Mouse (Mus musculus): Measurements from ENCODE around the gene Ccn5. TPM values are rescaled to one million over a fixed set of nuclear protein-coding genes. Genes with fewer than 3 reads are reported as not detected.

The Ccn5 gene
- polyA plus RNA-seq (2012) = 0.06 TPM in 1 of 2 replicates, not detected in the other

DNA sequence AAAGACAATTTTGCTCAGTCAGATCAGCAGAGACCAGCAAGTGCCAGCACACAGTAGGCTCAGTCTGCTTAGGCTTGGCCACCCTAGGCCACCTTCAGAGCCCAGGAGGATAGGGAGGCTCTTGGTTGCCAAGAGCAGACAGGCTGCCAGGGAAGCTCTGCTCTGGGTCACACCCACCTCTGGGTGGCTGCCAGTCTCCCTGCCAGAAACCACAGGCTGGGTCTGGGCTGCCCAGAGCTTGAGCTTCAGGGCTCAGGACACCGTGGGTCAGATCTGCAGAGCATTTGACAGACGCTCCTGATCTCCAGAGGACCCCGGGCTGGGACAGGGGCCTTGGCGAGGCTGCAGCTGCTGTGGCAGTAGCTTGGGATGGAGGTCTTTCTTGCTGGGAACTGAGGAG lies at the start of gene Ccn5:
TSS of gene Ccn5 (plus strand) at position 255 of the 400 bp plus-strand sequence.

DNA sequence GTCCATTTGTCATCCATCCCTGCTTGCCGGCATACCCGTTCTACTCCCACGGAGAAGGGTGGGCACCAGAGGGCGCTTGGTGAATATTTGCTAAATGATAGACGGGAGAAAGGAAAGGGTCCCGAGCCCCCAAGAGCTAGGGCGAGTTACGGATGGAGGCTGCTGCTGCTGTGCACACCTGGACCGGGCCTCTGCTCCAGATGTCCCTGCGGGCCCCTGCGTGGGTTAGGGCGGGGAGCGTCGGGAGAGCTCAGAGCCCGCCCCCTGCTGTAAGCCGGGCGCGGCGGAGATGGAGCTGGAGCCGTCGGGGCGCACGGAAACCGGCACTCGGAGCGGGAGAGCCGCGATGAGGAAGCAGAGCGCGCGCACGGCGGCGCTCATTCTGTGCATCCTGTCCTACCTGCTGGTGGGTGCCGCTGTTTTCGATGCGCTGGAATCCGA lies 32.8 kb downstream of the Ccn5 start, which contains the start of gene Kcnk15:
TSS of gene Kcnk15 (plus strand) at position 191 of the 441 bp plus-strand sequence.

Other genes starting within 250 kb of the Ccn5 start
- gene Ttpal, start 218.5 kb upstream of the Ccn5 start, polyA plus RNA-seq (2012) = 12.6 and 16.3 TPM in 2 replicates
- 118 and 119 TPM in 2 replicates for gene Serinc3, start 175.7 kb upstream of the Ccn5 start, polyA plus RNA-seq (2012)
- 294 and 339 TPM in 2 replicates for gene Pkig, start 162.5 kb upstream of the Ccn5 start, polyA plus RNA-seq (2012)
- 35.9 and 36.2 TPM in 2 replicates for gene Ada, start 70.6 kb upstream of the Ccn5 start, polyA plus RNA-seq (2012)
- gene Kcnk15, start 32.8 kb downstream of the Ccn5 start, polyA plus RNA-seq (2012) = not detected in 2 replicates
- gene Rims4, start 97.8 kb downstream of the Ccn5 start, polyA plus RNA-seq (2012) = not detected in 2 replicates
- gene Ywhab, start 174.1 kb downstream of the Ccn5 start, polyA plus RNA-seq (2012) = 46.4 and 51.1 TPM in 2 replicates
- gene Pabpc1l, start 204.6 kb downstream of the Ccn5 start, polyA plus RNA-seq (2012) = 0.32 and 1.0 TPM in 2 replicates
- gene Stk4, start 249.5 kb downstream of the Ccn5 start, polyA plus RNA-seq (2012) = 49.8 and 66.3 TPM in 2 replicates